Mouse (Mus musculus) NIH3T3 (cell line): ENCODE measurements at regions not wholly inside any gene's neighbourhood (a gene's known extent, or its start where the extent isn't known, plus 50 kb on each side); places are given as distances from the start of the nearest gene placed in this dataset.

ENCODE experiments used
- DNase-seq: peaks from one replicate; pipeline ENCODE4 v3.0.0-alpha.2; 2012; ENCODE audit warnings: low read depth

GRCm38 (mm10) chr9:61227492-61228229 is 144.5 kb upstream of the Tle3 start:
- no peak for DNase-seq

- no peak for DNase-seq
These were observed 143.9 kb upstream of the Tle3 start for GRCm38 (mm10) chr9:61228230-61228631.

GRCm38 (mm10) chr9:61230306-61230705 is 141.9 kb upstream of the Tle3 start:
- DNase-seq, result no peak

GRCm38 (mm10) chr9:61232630-61233029 is 139.5 kb upstream of the Tle3 start:
- DNase-seq, result no peak

GRCm38 (mm10) chr9:61233251-61233650 is 138.9 kb upstream of the Tle3 start:
- no peak for DNase-seq

- DNase-seq, result no peak
These were observed 136.2 kb upstream of the Tle3 start for GRCm38 (mm10) chr9:61235653-61236610.

- DNase-seq, result no peak
These were observed 133.4 kb upstream of the Tle3 start for GRCm38 (mm10) chr9:61238687-61239250.

- DNase-seq, result no peak
These were observed 132.8 kb upstream of the Tle3 start for GRCm38 (mm10) chr9:61239328-61239727.

- no peak for DNase-seq
These were observed 130.7 kb upstream of the Tle3 start for GRCm38 (mm10) chr9:61241442-61241841.

GRCm38 (mm10) chr9:61242167-61242860 is 129.9 kb upstream of the Tle3 start:
- no peak for DNase-seq

GRCm38 (mm10) chr9:61243289-61243688 is 128.9 kb upstream of the Tle3 start:
- no peak for DNase-seq

- no peak for DNase-seq
These were observed 122.3 kb upstream of the Tle3 start for GRCm38 (mm10) chr9:61249691-61250425.

- no peak for DNase-seq
These were observed 120.6 kb upstream of the Tle3 start for GRCm38 (mm10) chr9:61251606-61252005.

GRCm38 (mm10) chr9:61253761-61254160 is 118.4 kb upstream of the Tle3 start:
- no peak for DNase-seq

- DNase-seq, result no peak
These were observed 114.7 kb upstream of the Tle3 start for GRCm38 (mm10) chr9:61257488-61257887.

- DNase-seq, result no peak
These were observed 114.1 kb upstream of the Tle3 start for GRCm38 (mm10) chr9:61258100-61258499.

GRCm38 (mm10) chr9:61259421-61260174 is 112.6 kb upstream of the Tle3 start:
- peak; percentile 50 for DNase-seq

GRCm38 (mm10) chr9:61261263-61261662 is 110.9 kb upstream of the Tle3 start:
- no peak for DNase-seq

- DNase-seq, result no peak
These were observed 110.3 kb upstream of the Tle3 start for GRCm38 (mm10) chr9:61261739-61262333.

- DNase-seq, result no peak
These were observed 108.8 kb upstream of the Tle3 start for GRCm38 (mm10) chr9:61263335-61263734.
